Mouse (Mus musculus) lung, postnatal 0 days (tissue): ENCODE data around the gene Adcy7. TPM values are rescaled to one million over a fixed set of nuclear protein-coding genes. Genes with fewer than 3 reads are reported as not detected.

Experiments used
- ATAC-seq: fragments of 200-750 bp; cut with Nextera tagmentation; 2 replicates; pipeline ENCODE4 v1.8.0; 2017; ENCODE audit warnings: moderate library complexity
- DNase-seq: peaks from one replicate; pipeline ENCODE4 v3.0.0-alpha.2; 2016; ENCODE audit warnings: low spot score
- H3K27ac ChIP-seq: fragments of 300-500 bp; sonication (generic); 2 replicates; pipeline ENCODE4 v1.5.1; 2014; ENCODE audit warnings: antibody characterized with exemption, mild to moderate bottlenecking, low read length, mixed read lengths
- H3K27me3 ChIP-seq: fragments of 300-500 bp; sonication (generic); replicated peaks from 2 replicates; pipeline ENCODE4 v1.6.1; 2014; ENCODE audit warnings: low read length, mixed read lengths; ENCODE audit not compliant: insufficient read depth
- H3K36me3 ChIP-seq: fragments of 300-500 bp; sonication (generic); 2 replicates; pipeline ENCODE4 v1.6.1; 2014; ENCODE audit warnings: low read length, mixed read lengths; ENCODE audit not compliant: insufficient read depth
- H3K4me1 ChIP-seq: fragments of 300-500 bp; sonication (generic); 2 replicates; pipeline ENCODE4 v1.6.1; 2014; ENCODE audit warnings: antibody characterized with exemption, low read depth, low read length, mixed read lengths; ENCODE audit not compliant: insufficient read depth
- H3K4me2 ChIP-seq: fragments of 300-500 bp; sonication (generic); replicated peaks from 2 replicates; pipeline ENCODE4 v1.6.1; 2014; ENCODE audit warnings: low read depth, mild to moderate bottlenecking, low read length, moderate library complexity, mixed read lengths
- H3K4me3 ChIP-seq: fragments of 300-500 bp; sonication (generic); 2 replicates; pipeline ENCODE4 v1.5.1; 2014; ENCODE audit warnings: low read depth, low read length
- H3K9ac ChIP-seq: fragments of 300-500 bp; sonication (generic); replicated peaks from 2 replicates; pipeline ENCODE4 v1.6.1; 2014; ENCODE audit warnings: low read depth, mild to moderate bottlenecking
- H3K9me3 ChIP-seq: fragments of 300-500 bp; sonication (generic); 2 replicates; pipeline ENCODE4 v1.6.1; 2016; ENCODE audit warnings: low read length, mixed read lengths
- CTCF ChIP-seq: IDR thresholded peaks from 2 replicates; pipeline ENCODE4 v1.5.1; 2016; ENCODE audit warnings: antibody characterized with exemption, mild to moderate bottlenecking
- EP300 ChIP-seq: IDR thresholded peaks from 2 replicates; pipeline ENCODE4 v1.6.1; 2016; ENCODE audit warnings: antibody characterized with exemption, mild to moderate bottlenecking, control low read depth
- WGBS: fragments of 180-500 bp; shearing (Covaris S2); extraction: QIAGEN DNeasy Blood & Tissue Kit; methylation state at CpG from one replicate; pipeline ENCODE4 v1.1.7; 2014; 5-methylcytosine and 5-hydroxymethylcytosine counted together
- polyA plus RNA-seq: library from polyadenylated mRNA; unstranded; fragments of >200 nt; fragmentation: Nextera tagmentation; extraction: Ambion mirVana; gene quantifications from 2 replicates; pipeline ENCODE4 v1.2.1, GENCODE M21; 2015

Gene Adcy7
- polyA plus RNA-seq, 1 experiment from 2014 or later, result 16.5 TPM

- Histone ChIP-seq H3K36me3 (no peaks in the 10 kb centered on the region), H3K27me3 (no peaks in the 10 kb centered on the region), H3K4me3 (no peak overlapping the region), H3K4me2 (no peak overlapping the region), H3K9ac (no peak overlapping the region), H3K9me3 (no peaks in the 10 kb centered on the region), H3K27ac (no peak overlapping the region), H3K4me1 (no peaks in the 10 kb centered on the region)
- DNase-seq (no peak), ATAC-seq (no peak)
- no peak for TF ChIP-seq EP300
- no peak for TF ChIP-seq CTCF
- WGBS, result 42% methylated on average over 19 of the region's 19 CpGs
These were observed 104.8 kb downstream of the Adcy7 start for GRCm38 (mm10) chr8:88376836-88377582.

Other genes starting within 250 kb of the Adcy7 start
- 45.8 and 46.4 TPM in 2 replicates for gene Cnep1r1, start 153.6 kb upstream of the Adcy7 start, polyA plus RNA-seq
- 12.9 and 13.5 TPM in 2 replicates for gene Heatr3, start 134.5 kb upstream of the Adcy7 start, polyA plus RNA-seq
- 6.5 and 6.7 TPM in 2 replicates for gene Tent4b, start 73.2 kb upstream of the Adcy7 start, polyA plus RNA-seq
- 116 and 129 TPM in 2 replicates for gene Brd7, start 89.8 kb downstream of the Adcy7 start, polyA plus RNA-seq
- gene Nkd1, start 249.0 kb downstream of the Adcy7 start, polyA plus RNA-seq, result 113 and 123 TPM in 2 replicates